10 mouse cellular contexts compared by ENCODE assay signal in the genomic region with DNA sequence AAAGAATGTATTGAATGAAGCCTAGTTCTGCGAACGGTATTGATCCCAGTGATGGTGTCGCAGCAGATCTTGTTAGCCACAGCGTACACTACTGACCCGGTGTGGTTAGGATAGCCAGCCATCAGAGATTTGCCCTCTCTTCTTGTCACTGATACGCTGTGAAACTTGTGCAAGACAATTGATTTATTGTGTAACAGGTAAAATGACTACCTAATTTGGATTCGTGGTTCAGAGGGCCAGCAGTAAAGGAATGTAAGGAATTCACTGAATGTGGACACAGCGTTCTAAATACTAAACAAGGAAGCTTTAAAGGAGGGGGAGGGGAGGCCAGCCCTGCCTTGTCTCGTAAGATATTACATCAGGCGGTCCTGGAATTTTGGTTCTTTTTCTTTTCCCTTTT.
DNase-seq lines count a peak whose midpoint lies in the region; ATAC-seq and TF ChIP-seq lines count a peak whose summit lies in the region.
"Had no signal": no experiment of that assay in that cellular context is flagged by ENCODE, and none has a peak within 500 bp of the region (broad histone marks: within the 10 kb centered on the region; RNA-seq: fewer than 3 reads in every experiment).

No protein-coding gene starts in this region.

- WGBS in hindbrain, embryonic 11.5 days, result 29% methylated on average over 10 of the region's 10 CpGs
- WGBS in hindbrain, embryonic 14.5 days, result 29% methylated on average over 10 of the region's 10 CpGs
- WGBS in embryonic facial prominence, embryonic 11.5 days, result 7% methylated on average over 10 of the region's 10 CpGs
- 44% methylated on average over 10 of the region's 10 CpGs for WGBS in liver, postnatal 0 days (ENCODE audit: insufficient replicate concordance)

- no peak overlapping the region for H3K9ac ChIP-seq in hindbrain, embryonic 11.5 days (ENCODE audit: low read depth, low read length)
- no peak overlapping the region for H3K9ac ChIP-seq in hindbrain, embryonic 14.5 days
- H3K9ac ChIP-seq in embryonic facial prominence, embryonic 11.5 days (replicated peaks; ENCODE audit: low read length), result no peak overlapping the region
- no peak overlapping the region for H3K9ac ChIP-seq in liver, postnatal 0 days (replicated peaks)
- H3K9ac ChIP-seq: hindbrain, embryonic 13.5 days had no signal

- H3K4me1 ChIP-seq in hindbrain, embryonic 11.5 days (replicated peaks; ENCODE audit: control insufficient read depth, insufficient read depth, low read length), result no peaks in the 10 kb centered on the region; the same call in 1 of the 2 replicates
- no peaks in the 10 kb centered on the region for H3K4me1 ChIP-seq in hindbrain, embryonic 14.5 days (replicated peaks; ENCODE audit: control insufficient read depth, insufficient read depth, low read length)
- H3K4me1 ChIP-seq in embryonic facial prominence, embryonic 11.5 days (ENCODE audit: control insufficient read depth, insufficient read depth, low read length), result 0 out of 2 replicates have a peak, but pooled peaks cover 4% of the 10 kb centered on the region
- H3K4me1 ChIP-seq in liver, postnatal 0 days (ENCODE audit: insufficient read depth), result no peaks in the 10 kb centered on the region

- H3K27ac ChIP-seq in hindbrain, embryonic 11.5 days (ENCODE audit: low read depth, low read length), result no peak overlapping the region
- H3K27ac ChIP-seq in hindbrain, embryonic 14.5 days, result no peak overlapping the region
- no peak overlapping the region for H3K27ac ChIP-seq in embryonic facial prominence, embryonic 11.5 days (replicated peaks; ENCODE audit: low read depth, low read length)
- H3K27ac ChIP-seq in liver, postnatal 0 days (ENCODE audit: low read depth), result no peak overlapping the region
- H3K27ac ChIP-seq: hindbrain, embryonic 13.5 days had no signal

- H3K4me3 ChIP-seq in hindbrain, embryonic 11.5 days (ENCODE audit: low read depth, low read length), result no peak overlapping the region
- no peak overlapping the region for H3K4me3 ChIP-seq in hindbrain, embryonic 14.5 days (replicated peaks; ENCODE audit: low read length)
- no peak overlapping the region for H3K4me3 ChIP-seq in embryonic facial prominence, embryonic 11.5 days (ENCODE audit: low read depth, low read length)
- H3K4me3 ChIP-seq in liver, postnatal 0 days (ENCODE audit: low read depth, low read length), result no peak overlapping the region
- H3K4me3 ChIP-seq: hindbrain, embryonic 13.5 days; myocyte had no signal

- no peaks in the 10 kb centered on the region for H3K9me3 ChIP-seq in hindbrain, embryonic 11.5 days (ENCODE audit: control insufficient read depth, low read length)
- H3K9me3 ChIP-seq in hindbrain, embryonic 14.5 days (ENCODE audit: control insufficient read depth, low read length), result no peaks in the 10 kb centered on the region
- no peaks in the 10 kb centered on the region for H3K9me3 ChIP-seq in embryonic facial prominence, embryonic 11.5 days (replicated peaks; ENCODE audit: control insufficient read depth, low read length)
- no peaks in the 10 kb centered on the region for H3K9me3 ChIP-seq in liver, postnatal 0 days (ENCODE audit: low read length)
- H3K9me3 ChIP-seq: hindbrain, embryonic 13.5 days had no signal

- peak; percentile 30 for DNase-seq in hindbrain, embryonic 11.5 days (ENCODE audit: low spot score)
- DNase-seq in hindbrain, embryonic 14.5 days (ENCODE audit: low spot score), result no peak
- peak; percentile 97 for DNase-seq in Muller cell, postnatal 12 days (ENCODE audit: inconsistent ontology term)
- DNase-seq in embryonic facial prominence, embryonic 11.5 days (ENCODE audit: low spot score), result peak; percentile 57
- DNase-seq in liver, postnatal 0 days, result no peak
- no peak for DNase-seq in frontal cortex, adult 2 months (ENCODE audit: extremely low spot score in 1 of 2, low spot score in 1 of 2)
- no peak for DNase-seq in cerebellum, postnatal 4 days (ENCODE audit: low spot score in 2 of 2)
- DNase-seq in right cerebral cortex, adult 18-20 months, result no peak

- peak; percentile 60; the same call in 1 of the 2 replicates for ATAC-seq in hindbrain, embryonic 11.5 days (ENCODE audit: low FRiP score)
- no peak for ATAC-seq in hindbrain, embryonic 14.5 days (ENCODE audit: low FRiP score)
- ATAC-seq in embryonic facial prominence, embryonic 11.5 days (replicated peaks; ENCODE audit: insufficient number of reproducible peaks, low FRiP score, low TSS enrichment, low read depth), result no peak
- peak; percentile 93 for ATAC-seq in liver, postnatal 0 days

- peak; percentile 58 for TF ChIP-seq EP300 in liver, postnatal 0 days (IDR thresholded peaks at IDR 0.05; ENCODE audit: low read depth)

- TF ChIP-seq CTCF in liver, postnatal 0 days (IDR thresholded peaks at IDR 0.05; ENCODE audit: low read depth), result peak; percentile 42

- no peaks in the 10 kb centered on the region for H3K36me3 ChIP-seq in hindbrain, embryonic 11.5 days (ENCODE audit: control insufficient read depth, insufficient read depth, low read length)
- H3K36me3 ChIP-seq in hindbrain, embryonic 14.5 days (replicated peaks; ENCODE audit: control insufficient read depth, insufficient read depth), result no peaks in the 10 kb centered on the region
- no peaks in the 10 kb centered on the region for H3K36me3 ChIP-seq in embryonic facial prominence, embryonic 11.5 days (replicated peaks; ENCODE audit: control insufficient read depth, insufficient read depth, low read depth, low read length)
- no peaks in the 10 kb centered on the region for H3K36me3 ChIP-seq in liver, postnatal 0 days (replicated peaks; ENCODE audit: insufficient read depth, low read length)
- H3K36me3 ChIP-seq: hindbrain, embryonic 13.5 days had no signal

- no peaks in the 10 kb centered on the region for H3K27me3 ChIP-seq in hindbrain, embryonic 11.5 days (ENCODE audit: control insufficient read depth, insufficient read depth, low read length)
- no peaks in the 10 kb centered on the region for H3K27me3 ChIP-seq in hindbrain, embryonic 14.5 days (ENCODE audit: control insufficient read depth, insufficient read depth, low read length)
- no peaks in the 10 kb centered on the region for H3K27me3 ChIP-seq in embryonic facial prominence, embryonic 11.5 days (ENCODE audit: control insufficient read depth, insufficient read depth, low read length)
- no peaks in the 10 kb centered on the region for H3K27me3 ChIP-seq in liver, postnatal 0 days (ENCODE audit: insufficient read depth, low read length)
- H3K27me3 ChIP-seq: hindbrain, embryonic 13.5 days had no signal

- H3K4me2 ChIP-seq in hindbrain, embryonic 11.5 days (replicated peaks; ENCODE audit: low read depth, low read length), result no peak overlapping the region
- no peak overlapping the region for H3K4me2 ChIP-seq in hindbrain, embryonic 14.5 days (replicated peaks)
- H3K4me2 ChIP-seq in embryonic facial prominence, embryonic 11.5 days (ENCODE audit: low read depth, low read length), result no peak overlapping the region
- H3K4me2 ChIP-seq in liver, postnatal 0 days (ENCODE audit: low read depth, low read length), result 0 out of 2 replicates have a peak overlapping the region, but pooled peaks have one; percentile 1
- H3K4me2 ChIP-seq: hindbrain, embryonic 13.5 days had no signal

Comparison
In these comparisons a context has a peak if more than half of its experiments do, and no peak if none do; other contexts are left out.
1. ATAC-seq: peak in hindbrain, embryonic 11.5 days (single experiment) and liver, postnatal 0 days (single experiment); none in hindbrain, embryonic 14.5 days (single experiment) and embryonic facial prominence, embryonic 11.5 days (single experiment).
2. DNase-seq: peak in hindbrain, embryonic 11.5 days (single experiment), Muller cell, postnatal 12 days (single experiment) and embryonic facial prominence, embryonic 11.5 days (single experiment); none in hindbrain, embryonic 14.5 days (single experiment), liver, postnatal 0 days (single experiment), frontal cortex, adult 2 months (0 of 2), cerebellum, postnatal 4 days (0 of 2) and right cerebral cortex, adult 18-20 months (single experiment).